Mouse (Mus musculus) cerebellum, adult 11-12 months (tissue): Measurements from ENCODE around the gene Eif3i.
A peak's percentile ranks its signal among the peaks of the same experiment; 100 is the strongest.

ENCODE experiments used
- DNase-seq: peaks from one replicate; pipeline ENCODE4 v3.0.0; 2022

Eif3i gene

GRCm38 (mm10) chr4:129600233-129601158, at the start of gene Eif3i, which contains the start of gene Tmem234:
Eif3i (minus strand) TSS chr4:129600648.
Tmem234 (plus strand) TSS chr4:129600668.
- peak; percentile 79 for DNase-seq

DNA sequence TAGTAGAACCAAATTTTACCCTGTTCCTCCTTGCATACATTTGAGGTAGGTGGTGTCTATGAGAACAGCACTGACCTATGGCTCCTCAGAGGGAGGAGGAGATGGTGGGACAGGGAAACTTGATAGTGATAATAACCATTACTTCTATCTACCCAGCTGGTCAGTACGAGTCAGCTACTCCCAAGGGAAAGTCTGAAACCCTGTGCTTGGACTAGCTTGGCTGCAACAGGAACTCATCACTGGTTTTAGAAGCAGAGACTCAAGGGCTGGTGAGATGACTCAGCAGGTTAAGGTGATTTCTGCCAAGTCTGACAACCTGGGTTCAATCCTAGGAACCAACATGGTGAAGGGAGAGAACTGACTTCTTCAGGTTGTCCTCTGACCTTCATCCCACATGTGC, 48.2 kb upstream of the Eif3i start:
- DNase-seq, result no peak

DNA sequence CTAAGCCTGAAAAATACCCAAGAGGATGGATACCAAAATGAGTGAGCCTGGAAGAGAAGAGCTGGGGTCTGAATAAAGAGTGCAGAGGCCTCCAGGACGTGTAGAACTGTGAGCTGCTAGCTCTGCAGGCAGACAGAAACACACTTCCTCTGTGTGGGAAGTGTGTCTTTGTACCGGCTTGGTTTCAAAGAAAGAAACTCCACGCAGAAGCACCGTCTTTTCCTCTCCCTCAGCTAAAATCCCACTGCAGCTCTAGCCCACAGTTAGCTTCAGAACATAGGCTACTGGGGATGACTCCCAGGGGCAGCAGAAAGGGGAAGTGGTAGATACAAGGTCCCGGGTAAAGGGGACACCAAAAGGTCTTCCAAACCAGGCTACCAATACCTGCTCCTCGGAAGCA, 44.8 kb upstream of the Eif3i start:
- no peak for DNase-seq

DNA sequence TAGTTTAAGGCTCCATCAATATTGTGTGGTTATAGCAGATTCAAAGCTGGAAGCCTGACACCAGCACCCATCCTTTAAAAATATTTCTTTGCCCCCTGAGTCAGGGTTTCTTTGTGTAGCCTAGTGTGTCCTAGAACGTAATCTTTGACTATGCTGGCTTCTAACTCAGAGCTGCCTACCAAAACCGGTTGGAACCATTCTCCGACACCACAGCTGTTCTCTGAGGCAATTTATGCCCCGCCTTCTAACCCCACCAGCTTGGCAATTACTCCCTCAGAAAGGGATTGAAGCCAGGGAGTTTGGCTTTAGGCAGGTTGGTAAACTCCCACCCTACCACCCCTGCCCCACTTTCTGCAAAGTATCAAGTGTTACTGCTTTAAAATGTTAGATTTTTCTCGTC, 41.3 kb upstream of the Eif3i start:
- DNase-seq, result peak; percentile 63

DNA sequence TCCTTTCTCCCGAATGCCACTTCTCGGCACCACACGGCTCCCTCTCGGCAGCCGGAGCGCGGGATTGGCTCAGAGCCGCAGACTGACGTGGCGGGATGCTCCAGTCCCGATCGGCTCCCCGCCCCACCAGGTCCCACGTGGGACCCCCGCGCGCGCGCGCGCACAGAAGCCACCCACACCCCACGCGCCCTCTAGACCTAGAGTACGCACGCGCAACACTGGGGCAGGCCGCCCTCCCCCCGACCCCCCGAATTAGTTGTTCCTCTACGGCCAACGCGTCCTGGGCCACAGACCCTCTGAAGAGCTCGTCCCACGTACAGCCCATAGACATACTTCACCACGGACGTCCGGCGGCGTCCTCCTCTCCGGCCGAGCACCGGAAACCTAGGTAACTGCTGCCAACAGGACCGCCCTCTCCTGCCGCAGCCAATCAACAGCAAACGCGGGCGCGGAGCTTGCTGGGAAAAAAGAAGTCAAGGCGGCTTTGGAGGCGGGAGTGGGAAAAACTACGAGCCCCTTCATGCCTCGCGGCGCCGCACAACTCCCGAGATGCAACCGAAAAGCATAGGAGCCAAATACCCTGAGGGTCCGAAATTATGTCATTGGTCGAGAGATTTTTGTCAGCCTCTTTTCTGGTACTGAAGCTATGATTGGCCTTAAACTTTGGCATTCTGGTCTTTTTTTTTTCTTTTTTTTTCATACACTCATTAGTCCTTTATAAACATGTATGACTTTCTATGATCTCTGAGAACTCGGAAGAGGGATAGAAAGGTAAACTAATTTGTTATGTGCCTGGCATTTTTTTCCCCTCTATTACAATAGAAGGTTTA, 40.4 kb upstream of the Eif3i start, which contains the start of gene Txlna:
TSS of gene Txlna (minus strand) at position 428 of the 830 bp plus-strand sequence.
- peak; percentile 98 for DNase-seq

- DNase-seq, result peak; percentile 77
These were observed 39.7 kb upstream of the Eif3i start for GRCm38 (mm10) chr4:129640101-129640637.

- DNase-seq, result peak; percentile 50
These were observed 38.8 kb upstream of the Eif3i start for GRCm38 (mm10) chr4:129639221-129639620.

GRCm38 (mm10) chr4:129633852-129634251, 33.4 kb upstream of the Eif3i start:
- no peak for DNase-seq

DNA sequence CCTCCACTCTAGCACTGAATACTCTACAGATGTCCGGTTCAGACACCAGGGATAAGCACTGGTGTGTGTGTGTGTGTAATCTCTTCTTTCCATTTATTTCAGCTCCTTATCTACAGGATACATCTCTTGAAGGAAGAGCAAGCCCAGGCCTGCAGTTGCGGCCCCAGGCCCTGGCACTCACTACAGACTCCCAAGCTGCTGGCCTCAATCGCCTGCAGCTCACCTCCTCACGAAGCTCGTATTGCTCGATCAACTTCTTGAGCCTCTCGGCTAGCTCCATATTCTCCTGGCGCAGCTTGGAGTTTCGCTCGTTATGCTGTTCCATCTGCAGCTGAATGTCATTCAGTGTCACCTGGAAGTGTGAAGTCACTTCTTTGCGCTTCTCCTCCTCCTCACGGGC, 31.4 kb upstream of the Eif3i start:
- no peak for DNase-seq

GRCm38 (mm10) chr4:129630944-129631343, 30.5 kb upstream of the Eif3i start:
- DNase-seq, result peak; percentile 56

GRCm38 (mm10) chr4:129626035-129626434, 25.6 kb upstream of the Eif3i start:
- DNase-seq, result peak; percentile 51

DNA sequence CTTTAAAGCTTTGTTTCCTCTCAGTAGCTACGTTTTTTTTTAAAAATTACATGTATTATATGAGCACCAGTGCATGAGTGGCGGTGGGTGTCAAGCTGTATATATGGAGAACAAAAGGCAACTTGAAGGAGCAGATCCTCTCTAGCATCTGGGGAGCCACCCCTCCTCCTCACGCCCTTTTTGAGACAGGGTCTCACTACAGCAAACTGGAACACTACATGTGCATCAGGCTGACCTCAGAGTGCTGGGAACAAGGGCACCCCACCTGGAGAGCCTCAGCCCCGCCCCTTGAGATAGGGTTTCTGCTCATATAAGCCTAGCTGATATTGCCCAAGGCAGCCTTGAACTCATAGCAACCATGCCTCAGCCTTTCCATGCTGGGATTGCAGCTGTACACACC, 25.0 kb upstream of the Eif3i start:
- DNase-seq, result peak; percentile 56

DNA sequence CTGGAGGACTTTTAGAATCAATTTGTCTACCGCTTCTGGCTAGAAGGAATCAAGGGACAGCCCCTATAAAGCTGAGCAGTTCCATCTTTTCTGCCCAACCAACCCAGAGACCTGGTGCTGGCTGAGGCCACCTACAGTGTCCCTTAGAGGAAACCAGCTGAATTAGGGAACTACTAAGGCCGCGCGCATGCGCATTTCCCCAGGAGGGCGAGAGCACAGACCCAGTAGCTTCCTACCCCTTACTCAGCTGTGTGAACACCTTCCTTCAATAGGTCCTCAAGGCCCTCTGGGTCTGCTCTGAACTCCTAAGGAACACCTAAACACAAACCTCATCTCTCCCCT, 24.6 kb upstream of the Eif3i start:
- peak; percentile 81 for DNase-seq

GRCm38 (mm10) chr4:129624281-129625028, 24.0 kb upstream of the Eif3i start:
- DNase-seq, result peak; percentile 96

- peak; percentile 70 for DNase-seq
These were observed 23.2 kb upstream of the Eif3i start, which contains the start of gene Ccdc28b for GRCm38 (mm10) chr4:129623681-129624091. Ccdc28b (minus strand) TSS chr4:129623947.

DNA sequence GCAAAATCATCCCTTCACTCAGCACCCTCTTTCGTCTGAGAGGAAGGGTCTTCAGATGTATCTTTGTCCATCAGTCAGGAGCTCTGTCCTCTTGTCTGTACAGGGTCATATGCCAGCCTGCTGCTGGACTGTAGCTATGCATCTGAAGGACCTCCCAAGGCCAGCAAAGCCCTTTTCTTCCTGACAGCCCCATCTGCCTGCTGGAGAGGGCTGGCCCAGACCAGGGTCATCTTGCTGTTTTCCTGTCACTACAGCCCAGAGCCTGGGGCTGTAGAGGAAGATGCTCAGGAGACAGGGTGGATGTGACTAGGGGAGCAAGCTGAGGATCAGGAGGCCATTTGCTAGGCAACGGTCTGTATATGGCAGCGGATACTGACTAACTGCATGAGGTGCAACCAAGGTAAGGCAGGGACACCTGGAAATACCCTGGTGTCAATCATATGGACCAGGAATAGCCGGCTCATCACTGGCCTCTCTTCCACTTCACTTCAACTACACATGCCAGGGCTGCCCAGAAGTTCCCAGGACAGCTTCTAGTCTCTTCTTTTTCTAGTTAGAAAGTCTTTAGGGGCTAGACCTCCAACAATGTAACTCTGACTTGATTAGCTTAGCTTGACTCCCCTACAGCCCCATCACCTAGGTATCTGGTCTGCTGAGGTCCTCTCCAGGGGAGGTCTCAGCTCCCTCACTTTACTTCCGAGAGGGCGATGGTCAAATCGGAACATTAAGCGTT, 22.5 kb upstream of the Eif3i start:
- peak; percentile 65 for DNase-seq

GRCm38 (mm10) chr4:129622120-129622802, 21.8 kb upstream of the Eif3i start:
- DNase-seq, result peak; percentile 77

DNA sequence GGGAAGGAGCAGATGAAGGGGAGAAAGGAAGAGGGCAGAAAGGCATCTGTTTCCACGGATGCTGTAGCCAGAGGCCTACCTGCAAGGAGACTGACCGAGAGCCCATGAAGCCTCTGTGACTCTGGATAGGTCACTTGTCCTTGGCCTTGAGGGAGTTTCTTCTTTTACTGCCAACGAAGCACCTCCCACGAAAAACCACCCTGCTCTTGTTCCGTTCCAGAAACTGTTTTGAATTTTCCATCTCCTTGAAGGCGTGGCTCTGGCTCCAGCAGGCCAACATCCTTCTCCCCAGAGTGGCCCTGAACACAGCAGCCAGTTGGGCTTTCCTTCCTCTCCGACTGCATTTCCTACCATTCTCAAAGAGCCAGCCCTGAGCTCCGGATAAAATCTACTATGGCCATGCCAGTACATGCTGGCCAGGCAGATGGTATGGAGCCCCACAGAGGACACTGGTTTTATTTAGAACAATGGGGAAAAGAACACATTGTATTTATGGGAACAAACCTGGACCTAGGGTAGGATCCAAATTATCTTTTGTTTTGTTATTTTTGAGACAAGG, 20.9 kb upstream of the Eif3i start:
- peak; percentile 85 for DNase-seq

DNA sequence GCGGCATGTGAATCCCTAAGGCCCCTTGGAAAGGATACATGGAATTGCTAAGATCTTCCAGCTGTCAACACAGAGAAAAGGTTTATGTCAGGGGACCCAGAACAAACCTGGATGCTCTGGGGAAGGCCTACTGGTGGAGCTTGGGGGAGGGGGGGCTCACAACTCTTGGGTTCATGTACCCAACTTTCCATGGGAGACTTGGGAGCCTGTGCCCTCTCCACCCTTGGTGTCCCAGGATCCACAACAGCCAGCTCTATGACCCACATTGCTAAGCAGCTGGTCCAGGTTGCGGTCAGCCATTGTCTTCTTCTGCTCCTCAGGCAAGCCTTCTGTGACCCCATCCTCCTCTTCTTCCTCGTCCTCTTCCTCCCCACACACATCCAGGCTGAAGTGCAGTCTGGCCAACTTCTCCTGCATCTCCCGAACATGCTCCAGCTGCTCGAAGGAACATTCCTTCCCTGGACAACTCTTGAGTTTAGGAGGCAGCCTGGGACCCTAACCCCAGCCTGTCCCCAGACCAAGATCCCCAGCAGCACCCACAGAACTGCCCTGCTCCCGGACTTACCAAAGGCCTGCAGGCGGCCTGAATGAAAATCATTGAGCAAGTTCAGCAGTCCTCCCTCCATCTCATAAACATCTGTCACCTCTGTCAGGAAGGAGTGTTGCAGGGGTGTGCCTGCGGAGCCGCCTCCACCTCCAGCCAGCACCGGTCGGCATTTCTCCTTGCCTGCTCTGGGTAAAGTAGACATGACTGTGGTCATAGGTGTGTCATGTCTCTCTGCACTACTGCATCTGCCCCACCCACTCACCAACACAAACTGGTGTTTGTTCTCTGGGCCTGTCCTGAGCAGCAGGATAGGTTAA, 20.2 kb upstream of the Eif3i start:
- peak; percentile 65 for DNase-seq
